ENCODE assay signal across 10 mouse cellular contexts in the genomic region with DNA sequence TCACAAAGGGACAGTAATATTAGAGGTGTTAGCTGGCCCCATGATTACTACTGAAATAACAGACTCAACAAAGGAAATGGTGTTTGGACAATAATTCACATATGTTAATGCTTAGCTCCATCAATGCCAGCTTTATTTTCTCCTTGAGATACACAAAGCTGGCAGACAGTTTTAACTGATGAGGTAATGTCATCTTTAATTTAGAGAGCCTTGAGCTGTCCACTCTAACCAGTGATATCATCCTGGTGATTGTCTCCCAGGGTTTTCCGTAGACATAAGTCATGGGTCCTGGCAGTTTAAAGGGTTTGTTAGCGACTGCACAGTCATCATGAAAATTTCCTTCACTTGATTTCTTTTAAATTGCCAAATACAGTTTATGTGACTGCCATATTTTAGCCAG. TPM values are rescaled to one million over a fixed set of nuclear protein-coding genes. Genes with fewer than 3 reads are reported as not detected.
DNase-seq lines count a peak whose midpoint lies in the region; ATAC-seq lines count a peak whose summit lies in the region.
"Had no signal": no experiment of that assay in that cellular context is flagged by ENCODE, and none has a peak within 500 bp of the region (broad histone marks: within the 10 kb centered on the region; RNA-seq: fewer than 3 reads in every experiment).

No protein-coding gene starts in this region.

- peaks cover 52% of the 10 kb centered on the region for H3K4me1 ChIP-seq in heart, embryonic 15.5 days (replicated peaks)
- peaks cover 52% of the 10 kb centered on the region for H3K4me1 ChIP-seq in heart, embryonic 12.5 days (replicated peaks)
- peaks cover 19% of the 10 kb centered on the region for H3K4me1 ChIP-seq in neural tube, embryonic 11.5 days (ENCODE audit: control insufficient read depth, insufficient read depth, low read length)
- peaks cover 44% of the 10 kb centered on the region for H3K4me1 ChIP-seq in forebrain, embryonic 15.5 days
- peaks cover 42% of the 10 kb centered on the region for H3K4me1 ChIP-seq in neural tube, embryonic 13.5 days (replicated peaks)

- H3K4me3 ChIP-seq in heart, embryonic 15.5 days, result no peak overlapping the region
- H3K4me3 ChIP-seq in heart, embryonic 12.5 days, result no peak overlapping the region
- H3K4me3 ChIP-seq in neural tube, embryonic 11.5 days (ENCODE audit: low read depth, low read length), result no peak overlapping the region
- H3K4me3 ChIP-seq in forebrain, embryonic 15.5 days, result no peak overlapping the region
- H3K4me3 ChIP-seq in neural tube, embryonic 13.5 days, result no peak overlapping the region

- no peak for ATAC-seq in heart, embryonic 15.5 days (replicated peaks; ENCODE audit: insufficient number of reproducible peaks, insufficient read depth, low FRiP score, low read depth)
- ATAC-seq in heart, embryonic 12.5 days (ENCODE audit: insufficient number of reproducible peaks, low FRiP score), result no peak
- ATAC-seq in neural tube, embryonic 11.5 days (ENCODE audit: insufficient read depth, low FRiP score, low TSS enrichment), result no peak; the same call in 1 of the 2 replicates
- no peak for ATAC-seq in forebrain, embryonic 15.5 days (replicated peaks)
- 0 out of 2 replicates have a peak, but pooled peaks have one; percentile 47 for ATAC-seq in neural tube, embryonic 13.5 days (ENCODE audit: low read depth)
- ATAC-seq: liver, postnatal 0 days had no signal

- H3K9me3 ChIP-seq in heart, embryonic 15.5 days (replicated peaks), result no peaks in the 10 kb centered on the region
- H3K9me3 ChIP-seq in heart, embryonic 12.5 days (replicated peaks), result no peaks in the 10 kb centered on the region
- H3K9me3 ChIP-seq in neural tube, embryonic 11.5 days (ENCODE audit: control insufficient read depth, low read length), result no peaks in the 10 kb centered on the region
- no peaks in the 10 kb centered on the region for H3K9me3 ChIP-seq in forebrain, embryonic 15.5 days
- no peaks in the 10 kb centered on the region for H3K9me3 ChIP-seq in neural tube, embryonic 13.5 days

- DNase-seq in neural tube, embryonic 11.5 days (ENCODE audit: low spot score), result no peak
- DNase-seq in neural tube, embryonic 10.5 days (ENCODE audit: extremely low spot score, low spot score), result no peak
- no peak for DNase-seq in right cerebral cortex, postnatal 10 days (ENCODE audit: low spot score in 2 of 2)
- no peak for DNase-seq in right cerebral cortex, adult 2 months (ENCODE audit: low spot score in 2 of 2)
- DNase-seq: kidney, adult 11 months; liver, postnatal 0 days had no signal

- H3K27ac ChIP-seq in heart, embryonic 15.5 days, result peak overlapping the region; percentile 87
- no peak overlapping the region for H3K27ac ChIP-seq in heart, embryonic 12.5 days (ENCODE audit: poor library complexity, severe bottlenecking)
- peak overlapping the region; percentile 63 for H3K27ac ChIP-seq in neural tube, embryonic 11.5 days (ENCODE audit: low read depth, low read length)
- peak overlapping the region; percentile 71 for H3K27ac ChIP-seq in forebrain, embryonic 15.5 days (replicated peaks)
- peak overlapping the region; percentile 55 for H3K27ac ChIP-seq in neural tube, embryonic 13.5 days (replicated peaks)

- WGBS in heart, embryonic 15.5 days, result 34% methylated on average over 2 of the region's 2 CpGs
- WGBS in heart, embryonic 12.5 days, result 47% methylated on average over 2 of the region's 2 CpGs
- WGBS in neural tube, embryonic 11.5 days, result 35% methylated on average over 2 of the region's 2 CpGs
- 38% methylated on average over 2 of the region's 2 CpGs for WGBS in forebrain, embryonic 15.5 days
- WGBS in neural tube, embryonic 13.5 days, result 27% methylated on average over 2 of the region's 2 CpGs

- peaks cover 25% of the 10 kb centered on the region; the same call in 1 of the 2 replicates for H3K36me3 ChIP-seq in heart, embryonic 15.5 days
- H3K36me3 ChIP-seq in heart, embryonic 12.5 days, result peaks cover 20% of the 10 kb centered on the region
- H3K36me3 ChIP-seq in neural tube, embryonic 11.5 days (ENCODE audit: control insufficient read depth, insufficient read depth, low read length), result no peaks in the 10 kb centered on the region
- H3K36me3 ChIP-seq in forebrain, embryonic 15.5 days, result peaks cover 3% of the 10 kb centered on the region; the same call in 1 of the 2 replicates
- 0 out of 2 replicates have a peak, but pooled peaks cover 13% of the 10 kb centered on the region for H3K36me3 ChIP-seq in neural tube, embryonic 13.5 days

- H3K4me2 ChIP-seq in heart, embryonic 15.5 days, result peak overlapping the region; percentile 26; the same call in 1 of the 2 replicates
- no peak overlapping the region for H3K4me2 ChIP-seq in heart, embryonic 12.5 days
- no peak overlapping the region for H3K4me2 ChIP-seq in neural tube, embryonic 11.5 days (ENCODE audit: low read depth)
- H3K4me2 ChIP-seq in forebrain, embryonic 15.5 days (replicated peaks), result no peak overlapping the region
- no peak overlapping the region for H3K4me2 ChIP-seq in neural tube, embryonic 13.5 days

- H3K9ac ChIP-seq in heart, embryonic 15.5 days, result no peak overlapping the region
- no peak overlapping the region for H3K9ac ChIP-seq in heart, embryonic 12.5 days
- no peak overlapping the region for H3K9ac ChIP-seq in neural tube, embryonic 11.5 days (ENCODE audit: low read length)
- no peak overlapping the region for H3K9ac ChIP-seq in forebrain, embryonic 15.5 days (replicated peaks)
- no peak overlapping the region for H3K9ac ChIP-seq in neural tube, embryonic 13.5 days
- H3K9ac ChIP-seq: liver, postnatal 0 days had no signal

- H3K27me3 ChIP-seq in heart, embryonic 15.5 days, result no peaks in the 10 kb centered on the region
- no peaks in the 10 kb centered on the region for H3K27me3 ChIP-seq in heart, embryonic 12.5 days (replicated peaks)
- no peaks in the 10 kb centered on the region for H3K27me3 ChIP-seq in neural tube, embryonic 11.5 days (ENCODE audit: control insufficient read depth, insufficient read depth, low read length)
- no peaks in the 10 kb centered on the region for H3K27me3 ChIP-seq in forebrain, embryonic 15.5 days
- H3K27me3 ChIP-seq in neural tube, embryonic 13.5 days, result no peaks in the 10 kb centered on the region

RNA-seq across cellular contexts. Expression of a gene that starts 58.5 kb away (rescaled TPM):
- 138 and 147 TPM in 2 replicates for polyA plus RNA-seq in heart, embryonic 15.5 days (2015; fragmentation: Nextera tagmentation; extraction: Ambion mirVana)
- 135 and 138 TPM in 2 replicates for polyA plus RNA-seq in heart, embryonic 12.5 days (2016; fragmentation: Nextera tagmentation; extraction: Ambion mirVana)
- polyA plus RNA-seq in neural tube, embryonic 11.5 days (2014; fragmentation: Nextera tagmentation; extraction: Ambion mirVana), result 71.6 and 84.3 TPM in 2 replicates
- polyA plus RNA-seq in forebrain, embryonic 15.5 days (2015; fragmentation: Nextera tagmentation; extraction: Ambion mirVana), result 132 and 134 TPM in 2 replicates
- 149 and 151 TPM in 2 replicates for polyA plus RNA-seq in neural tube, embryonic 13.5 days (2015; fragmentation: Nextera tagmentation; extraction: Ambion mirVana)
